Mouse (Mus musculus): ENCODE measurements around the gene Pex5.
"Not testable (repeated sequence)": the region's sequence is repeated elsewhere in the genome, so short reads cannot be mapped to it uniquely, and the experiment has no call there.

DNA sequence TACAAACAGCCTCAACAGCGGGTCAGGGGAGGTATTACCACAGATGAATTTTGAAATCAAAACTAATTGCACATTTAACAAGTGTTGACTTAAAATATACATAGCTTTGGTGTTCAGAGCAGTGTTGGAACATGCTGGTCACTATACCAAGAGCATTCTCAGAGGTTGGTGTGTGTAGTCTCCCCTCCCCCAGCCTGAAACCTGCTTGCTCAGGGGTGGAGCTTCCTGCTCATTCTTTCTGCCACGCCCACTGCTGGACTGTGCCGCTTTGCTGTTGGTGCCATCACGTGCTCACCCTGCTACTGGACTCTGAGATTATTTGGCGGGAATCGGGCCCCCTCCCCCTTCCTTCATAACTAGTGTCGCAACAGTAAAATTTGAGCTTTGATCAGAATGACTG lies 10.2 kb upstream of the Pex5 start:
- not testable (repeated sequence) for TF ChIP-seq CTCF, POLR2A (IDR thresholded peaks at IDR 0.05; ENCODE audit: insufficient read depth, low read depth, low read length)

All from olfactory bulb, adult 2 months (tissue).